Mouse (Mus musculus): ENCODE measurements around the gene Ndst2.

- TF ChIP-seq CHD2 (IDR thresholded peaks at IDR 0.05; ENCODE audit: low read depth, low read length) (no peak), ZC3H11A (IDR thresholded peaks at IDR 0.05; ENCODE audit: borderline replicate concordance, low read depth, low read length) (no peak)
Measured at GRCm38 (mm10) chr14:20689009-20689408, 45.4 kb downstream of the Ndst2 start.
